Mouse (Mus musculus) heart, postnatal 36 days (tissue): Measurements from ENCODE around the gene Sertad3. TPM values are rescaled to one million over a fixed set of nuclear protein-coding genes. Genes with fewer than 3 reads are reported as not detected.

ENCODE experiments used
- DNase-seq, 2 experiments: peaks; one replicate each; pipeline ENCODE4 v3.0.0; 2021 to 2022
- intact Hi-C: fragments of 180-260 bp; cut with DNase I; formaldehyde crosslinking; loops from one replicate; pipeline ENCODE4 v1.15.1; 2025
- total RNA-seq, 2 experiments: library from RNA; stranded (reverse); gene quantifications; 2 replicates each; pipeline ENCODE4 v1.2.3; 2021

Gene Sertad3
- 1 to 10 TPM; 8.3 to 8.4 TPM for total RNA-seq

DNA sequence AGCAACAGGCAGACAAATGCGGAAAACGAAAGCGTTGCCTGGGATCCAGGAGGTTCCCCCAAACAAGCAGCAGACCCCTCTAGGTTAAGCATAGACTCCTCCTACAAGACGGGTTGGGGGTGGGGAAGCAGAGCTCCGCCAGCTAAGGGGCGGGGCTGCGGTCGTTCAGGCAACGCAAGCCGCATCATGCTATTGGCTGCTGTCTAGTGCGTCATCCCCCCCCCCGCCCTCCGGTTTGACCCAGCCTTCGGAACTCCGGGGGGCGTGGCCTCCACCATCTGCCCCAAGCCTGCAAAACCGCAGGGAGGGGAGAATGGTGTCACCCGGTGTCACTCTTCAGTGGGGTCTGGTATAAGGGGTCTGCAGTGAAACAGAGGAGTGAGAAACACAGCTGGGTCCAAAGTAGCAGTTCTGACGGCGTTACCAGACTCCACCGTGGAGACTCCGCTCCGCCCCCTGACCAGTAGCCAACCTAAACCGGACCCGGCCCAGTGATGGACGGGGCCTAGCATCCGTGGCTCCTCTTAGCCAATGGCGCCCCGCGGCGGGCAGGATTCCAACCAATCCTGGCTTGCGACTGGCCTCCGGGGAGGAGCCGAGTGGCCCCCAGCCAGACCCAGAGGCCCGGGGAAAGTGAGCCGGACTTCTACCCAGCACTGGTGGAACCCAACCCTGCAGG is at the start of gene Sertad3:
Gene Sertad3 (plus strand): TSS at position 613 of the 679 bp plus-strand sequence.
- intact Hi-C loops: loop anchor here (5.0 kb wide), 1 partner anchor 116 kb away; the partner anchor contains the start of genes Gm20479 and Shkbp1
- peak; percentile 100 for DNase-seq

- no peak for DNase-seq
- intact Hi-C loops: no loop called here
These were observed 46.2 kb upstream of the Sertad3 start for GRCm38 (mm10) chr7:27427387-27427786.

DNA sequence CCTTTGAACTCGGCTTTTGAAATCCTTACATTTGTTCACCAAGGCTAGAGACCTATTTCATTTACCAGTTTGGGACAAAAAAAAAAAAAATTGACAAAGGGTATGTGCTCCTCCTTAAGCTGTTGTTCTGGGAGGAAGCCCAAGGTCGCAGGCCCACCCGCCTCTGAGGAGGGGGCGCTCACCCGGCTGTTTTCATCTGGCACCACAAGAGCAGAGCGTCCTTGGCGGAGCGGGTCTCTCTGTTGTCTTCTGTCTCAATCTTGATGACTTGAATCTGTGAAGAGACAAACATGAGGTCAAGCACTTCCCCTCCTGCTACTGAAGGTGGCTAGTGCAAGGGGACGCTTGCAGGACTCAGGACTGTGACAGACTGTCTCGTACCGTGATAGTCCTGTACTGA is 45.6 kb upstream of the Sertad3 start:
- no peak for DNase-seq
- intact Hi-C loops: no loop called here

DNA sequence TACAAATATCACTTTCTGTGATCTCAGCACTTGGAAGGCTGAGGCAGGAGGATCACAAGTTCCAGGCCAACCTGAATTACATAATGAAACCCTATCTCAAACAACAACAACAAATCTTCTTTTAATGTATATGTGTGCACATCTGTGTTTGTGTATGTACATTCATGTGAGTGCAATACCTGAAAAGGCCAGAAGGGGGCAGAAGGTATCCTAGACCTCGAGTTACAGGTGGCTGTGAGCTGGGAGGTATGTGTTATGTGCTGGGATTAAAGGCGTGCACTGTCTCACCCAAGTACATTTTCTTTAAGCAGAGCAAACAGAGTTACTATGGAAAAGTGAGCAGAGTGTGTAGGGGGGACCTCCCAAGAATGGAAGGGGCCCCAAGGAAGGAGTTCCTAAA is 44.4 kb upstream of the Sertad3 start:
- no peak for DNase-seq
- intact Hi-C loops: no loop called here

DNA sequence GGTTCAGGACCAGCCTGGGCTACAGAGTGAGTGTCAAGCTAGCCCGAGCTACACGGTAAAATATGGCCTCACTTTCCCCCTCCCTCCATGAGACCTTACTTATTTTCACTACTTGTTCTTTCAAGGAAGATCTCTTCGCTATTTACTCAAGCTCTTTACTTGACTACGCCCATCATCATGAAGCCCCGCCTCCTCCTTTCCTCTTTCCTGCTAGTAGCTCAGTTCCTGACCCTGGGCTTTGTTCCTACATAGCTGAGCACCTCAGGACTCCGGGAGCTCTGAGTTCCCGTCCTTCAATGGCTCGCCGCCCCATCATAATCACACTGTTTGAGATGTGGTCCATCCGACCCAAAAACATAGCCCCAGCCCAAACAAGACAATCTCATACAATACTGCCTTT is 40.2 kb upstream of the Sertad3 start:
- intact Hi-C loops: no loop called here
- DNase-seq: no peak

- intact Hi-C loops: no loop called here
- no peak for DNase-seq
These were observed 39.8 kb upstream of the Sertad3 start for GRCm38 (mm10) chr7:27433794-27434193.

DNA sequence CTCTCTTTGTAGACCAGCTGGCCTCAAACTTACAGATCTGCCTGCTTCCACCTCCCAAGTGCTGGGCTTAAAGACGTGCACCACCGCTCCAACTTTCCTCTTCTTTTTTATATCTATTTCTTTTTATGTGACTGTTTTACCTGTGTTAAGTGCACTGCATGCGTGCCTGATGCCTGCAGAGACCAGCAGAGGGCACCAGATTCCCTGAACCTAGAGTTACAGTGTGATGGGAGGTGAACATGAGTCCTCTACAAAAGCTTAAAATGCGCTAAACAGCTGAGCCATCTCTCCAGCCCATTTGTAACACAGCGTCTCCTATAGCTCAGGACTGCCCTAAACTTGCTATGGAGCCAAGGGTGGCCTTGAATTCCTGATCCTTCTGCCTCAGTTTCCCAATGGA is 36.0 kb upstream of the Sertad3 start:
- DNase-seq: no peak
- intact Hi-C loops: no loop called here

DNA sequence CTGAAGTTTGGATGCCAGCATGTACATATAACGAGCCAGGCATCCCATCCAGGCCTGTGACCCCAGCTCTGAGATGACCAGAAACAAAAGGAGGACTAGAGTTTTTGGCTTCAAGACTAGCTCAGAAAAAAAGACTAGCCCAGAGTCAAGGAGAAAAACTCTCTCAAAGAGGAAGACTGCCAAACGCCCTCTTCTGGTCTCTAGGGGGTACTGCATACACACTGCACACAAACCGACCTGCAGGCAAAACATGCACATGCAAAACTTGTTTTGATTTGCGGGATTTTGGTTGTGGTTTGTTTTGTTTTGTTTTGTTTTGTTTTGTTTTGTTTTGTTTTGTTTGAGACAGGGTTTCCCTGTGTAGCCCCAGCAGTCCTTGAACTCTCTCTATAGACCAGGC is 33.6 kb upstream of the Sertad3 start:
- DNase-seq: no peak
- intact Hi-C loops: no loop called here

DNA sequence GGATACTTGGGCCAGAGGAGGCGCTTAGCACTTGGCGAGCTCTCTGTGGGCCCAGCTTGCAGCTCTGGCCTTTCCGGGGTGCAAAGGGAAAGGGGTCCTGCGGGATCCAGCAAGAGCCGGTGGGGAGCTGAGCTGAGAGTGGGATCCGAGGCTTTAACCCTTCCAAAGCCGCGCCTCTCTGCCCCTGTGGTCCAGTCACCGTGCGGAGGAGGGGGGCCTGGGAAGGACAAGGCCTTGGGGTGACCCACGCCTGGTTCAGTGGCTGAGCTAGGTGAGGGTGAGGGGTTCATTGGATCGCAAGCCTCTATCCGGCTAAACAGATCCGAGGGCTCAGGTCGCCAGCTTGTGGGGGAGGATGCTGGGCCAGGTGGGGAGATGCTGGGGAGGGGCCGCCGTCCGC is 27.5 kb upstream of the Sertad3 start:
- no peak for DNase-seq
- intact Hi-C loops: loop anchor here (2.0 kb wide), 1 partner anchor 109 kb away; the partner anchor contains the start of gene Ltbp4

DNA sequence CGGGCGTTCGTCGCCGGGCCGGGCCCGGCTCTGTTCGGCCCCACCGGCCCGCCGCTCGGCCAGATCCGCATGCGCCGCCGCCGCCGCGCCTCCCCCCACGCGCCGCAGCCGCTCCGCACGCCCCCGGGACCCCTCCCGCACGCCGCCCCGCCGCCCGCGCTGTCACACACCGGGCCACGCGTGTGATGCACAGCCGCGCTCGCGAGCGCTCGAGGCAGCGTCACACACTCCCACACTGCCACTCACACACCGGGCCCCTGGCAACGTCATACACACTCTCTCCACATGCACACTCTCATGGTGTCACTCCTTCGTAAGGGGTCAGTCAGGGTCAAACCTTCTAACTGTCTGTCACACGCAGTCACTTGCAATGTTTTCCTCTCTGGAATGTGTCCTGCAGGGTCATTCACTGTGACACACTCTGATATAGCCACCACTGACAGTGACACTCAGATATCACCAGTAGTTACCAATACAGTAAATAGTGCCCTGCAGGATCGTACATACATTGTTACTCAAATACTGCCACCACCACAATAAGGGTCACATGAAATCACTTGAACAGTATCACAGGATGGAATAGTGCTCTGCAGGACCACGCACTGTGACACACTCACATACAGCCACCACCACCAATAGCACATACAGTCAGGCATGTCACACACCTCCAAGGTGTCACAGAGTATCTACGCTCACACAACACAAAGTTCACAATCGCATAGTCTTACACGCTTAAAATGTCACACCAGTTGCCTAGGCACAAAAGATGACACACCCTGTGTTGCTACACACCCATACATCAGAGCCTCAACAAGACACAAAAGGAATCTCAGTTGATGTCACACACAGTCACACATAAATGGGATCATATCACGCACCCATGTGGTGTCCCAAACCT is 26.8 kb upstream of the Sertad3 start:
- DNase-seq: peak; percentile 9 to 27
- intact Hi-C loops: loop anchor here (1.0 to 2.0 kb wide), 2 partner anchors 62 to 110 kb away; partner anchors contain the start of gene Ltbp4

DNA sequence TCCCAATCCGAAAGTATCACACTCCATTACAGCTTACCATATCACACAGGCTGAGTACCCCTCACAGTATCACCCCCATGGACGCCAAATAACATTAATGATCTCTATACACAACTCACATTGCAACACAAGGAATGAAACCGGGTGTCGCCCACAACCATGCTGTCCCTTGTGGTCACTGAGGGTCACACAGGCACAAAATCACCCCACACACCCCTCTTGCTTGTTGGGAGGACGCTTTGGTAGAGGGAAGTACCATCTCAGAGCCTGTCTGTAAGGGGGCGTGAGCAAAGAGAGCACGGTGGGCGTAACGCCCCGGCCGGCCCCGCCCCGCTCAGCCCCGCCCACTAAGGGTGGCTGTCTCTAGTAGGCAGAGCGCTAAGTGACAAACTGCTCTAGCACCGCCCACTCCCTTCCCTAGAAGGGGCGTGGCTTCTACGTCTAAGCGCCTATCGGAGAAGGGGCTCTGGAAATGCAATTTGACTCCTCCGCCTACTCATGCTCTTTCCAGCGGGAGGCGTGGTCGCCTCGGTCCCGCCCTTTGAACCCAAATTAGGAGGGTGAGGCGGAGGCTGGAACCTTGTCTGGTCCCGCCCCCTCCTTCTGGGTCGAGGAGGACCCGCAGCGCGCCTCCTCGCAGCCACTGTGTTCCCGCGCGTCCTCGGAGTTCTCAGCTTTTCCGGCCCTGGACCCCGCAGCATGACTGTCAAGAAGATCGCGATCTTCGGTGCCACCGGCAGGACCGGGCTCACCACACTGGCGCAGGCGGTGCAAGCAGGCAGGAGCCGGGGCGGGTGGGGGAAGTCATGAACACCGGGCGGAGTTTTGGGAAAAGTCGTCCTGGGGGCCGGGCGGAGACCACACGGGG is 25.9 kb upstream of the Sertad3 start, which contains the start of the genes Sptbn4 and Blvrb:
Gene Sptbn4 (minus strand): TSS at position 268 of the 868 bp plus-strand sequence.
Gene Blvrb (plus strand): TSS at position 560 of the 868 bp plus-strand sequence.
- DNase-seq: peak; percentile 96
- intact Hi-C loops: loop anchor here (1.0 to 2.0 kb wide), 2 partner anchors 61 to 111 kb away; partner anchors contain the start of gene Ltbp4

GRCm38 (mm10) chr7:27448421-27449206 is 25.0 kb upstream of the Sertad3 start:
- peak; percentile 29 to 31 for DNase-seq
- intact Hi-C loops: no loop called here

DNA sequence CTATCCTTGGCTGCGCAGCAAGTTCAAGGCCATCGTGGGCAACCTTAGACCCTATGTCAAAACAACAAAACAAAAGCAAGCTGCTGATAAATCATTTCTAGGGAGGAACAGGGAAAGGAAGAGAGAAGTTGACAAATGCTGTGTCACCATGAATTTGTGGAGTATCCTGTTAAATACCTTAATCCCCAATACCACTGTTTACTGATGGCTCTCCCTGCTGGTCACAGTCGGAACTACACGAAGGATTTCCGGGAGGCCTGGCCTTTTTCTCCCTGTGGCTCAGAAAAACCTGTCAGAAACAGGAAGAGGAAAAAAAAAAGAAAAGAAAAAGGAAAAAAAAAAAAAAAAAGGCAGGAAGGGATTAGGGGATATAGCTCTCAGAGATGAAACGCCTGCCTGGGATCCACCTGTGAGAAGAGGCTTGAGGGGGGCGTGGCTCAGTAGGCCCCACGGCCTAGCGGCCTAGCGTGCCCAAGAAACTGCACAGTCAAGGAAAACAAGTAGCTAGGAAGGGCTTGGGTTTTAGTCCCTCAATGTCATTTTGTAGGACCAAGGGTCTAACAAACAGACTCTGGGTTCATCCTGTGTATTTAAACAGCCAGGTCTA is 24.2 kb upstream of the Sertad3 start:
- peak; percentile 73 to 83 for DNase-seq
- intact Hi-C loops: no loop called here

- intact Hi-C loops: no loop called here
- no peak for DNase-seq
These were observed 22.2 kb upstream of the Sertad3 start for GRCm38 (mm10) chr7:27451359-27451758.

DNA sequence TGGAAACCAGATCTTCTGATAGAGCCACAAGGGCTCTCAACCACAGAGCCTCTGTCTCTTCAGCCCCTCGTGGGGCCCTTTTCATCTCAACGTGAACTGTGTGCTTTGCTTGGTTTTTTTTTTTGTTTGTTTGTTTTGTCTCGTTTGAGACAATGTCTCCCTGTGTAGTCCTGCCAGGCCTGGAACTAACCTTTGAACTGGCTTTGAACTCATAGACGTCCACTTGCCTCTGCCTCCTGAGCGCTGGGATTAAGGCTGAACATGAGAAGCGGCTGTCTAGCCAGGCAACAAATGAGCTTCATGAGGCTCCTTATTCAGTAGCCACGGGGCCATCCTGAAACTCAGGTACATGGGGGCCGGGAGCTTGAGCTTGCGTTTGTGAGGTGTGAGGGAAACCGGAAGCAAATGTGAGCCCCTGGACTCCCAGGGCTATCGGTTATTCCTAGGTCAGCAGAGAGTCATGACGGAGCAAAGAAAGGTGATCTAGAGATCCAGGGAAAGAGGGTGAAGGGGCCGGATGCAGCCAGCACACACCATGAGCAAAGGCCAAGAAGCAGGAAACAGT is 21.3 kb upstream of the Sertad3 start:
- no peak for DNase-seq
- intact Hi-C loops: no loop called here

DNA sequence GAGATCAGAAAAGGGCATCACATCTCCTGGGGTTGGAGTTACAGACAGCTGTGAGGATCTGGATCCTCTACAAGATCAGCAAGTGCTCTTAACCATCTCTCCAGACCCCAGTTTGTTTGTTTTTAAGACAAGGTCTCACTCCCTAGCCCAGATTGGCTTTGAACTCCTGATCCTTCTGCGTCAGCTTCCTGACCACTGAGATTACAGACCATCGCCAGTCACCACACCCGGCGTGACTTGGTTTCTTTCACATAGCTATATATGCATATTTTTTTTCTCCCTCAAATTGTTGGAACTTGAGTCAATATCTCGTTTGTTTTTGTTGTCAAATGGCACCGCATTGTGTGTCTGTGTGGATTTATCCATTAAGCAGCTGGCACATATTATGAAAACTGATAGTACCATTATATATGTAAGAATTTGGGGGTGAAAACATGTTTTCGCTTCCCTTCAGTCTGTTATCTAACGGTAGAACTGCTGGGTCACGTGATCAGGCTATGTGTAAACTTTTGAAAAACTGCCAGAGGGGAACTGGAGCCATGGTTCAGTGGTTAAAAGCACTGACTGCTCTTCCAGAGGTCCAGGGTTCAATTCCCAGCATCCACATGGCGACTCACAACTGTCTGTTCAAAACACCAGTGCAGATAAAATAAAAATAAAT is 19.0 kb upstream of the Sertad3 start:
- intact Hi-C loops: no loop called here

DNA sequence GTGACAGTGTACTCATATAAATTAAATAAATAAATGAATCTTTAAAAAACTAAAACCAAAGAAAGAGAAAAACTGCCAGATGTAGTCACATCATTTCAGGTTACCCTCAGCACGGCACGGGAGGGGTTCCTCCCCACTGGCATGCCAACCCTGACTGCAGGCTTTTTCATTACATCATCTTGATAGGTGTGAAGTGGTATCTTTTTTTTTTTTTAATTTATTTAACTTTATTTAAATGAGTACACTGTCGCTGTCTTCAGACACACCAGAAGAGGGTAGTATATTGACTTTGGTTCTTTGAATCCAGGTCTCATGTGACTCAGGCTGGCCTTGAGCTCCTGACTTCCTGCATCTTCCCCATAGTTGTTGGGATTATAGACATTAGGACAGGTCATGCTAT is 18.3 kb upstream of the Sertad3 start:
- intact Hi-C loops: no loop called here
- no peak for DNase-seq

More for the DNA sequence above, 19.0 kb upstream of the Sertad3 start:
- DNase-seq: no peak

DNA sequence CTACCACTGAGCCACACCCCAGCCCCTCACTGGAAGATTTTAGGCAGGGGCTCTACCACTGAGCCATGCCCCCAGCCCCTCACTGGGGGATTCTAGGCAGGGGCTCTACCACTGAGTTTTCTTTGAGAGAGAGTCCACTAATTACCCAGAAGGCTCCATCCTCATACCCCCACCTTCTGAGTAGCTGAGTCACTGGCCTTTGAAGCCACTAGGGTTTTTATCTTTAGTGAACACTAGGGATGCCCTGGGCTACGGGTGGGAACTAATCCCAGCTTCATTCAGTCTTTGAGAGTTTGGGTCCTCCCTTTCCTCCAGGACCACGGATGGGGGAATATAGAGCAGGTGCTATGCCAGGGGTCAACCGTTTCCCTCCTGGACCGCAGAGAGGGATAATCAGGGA is 15.0 kb upstream of the Sertad3 start:
- intact Hi-C loops: no loop called here
- DNase-seq: no peak
